Mouse (Mus musculus): ENCODE measurements around the gene Icam4. TPM values are rescaled to one million over a fixed set of nuclear protein-coding genes. Genes with fewer than 3 reads are reported as not detected.

Icam4 gene
- polyA plus RNA-seq, 1 experiment from 2014 or later: 5.4 TPM

DNA sequence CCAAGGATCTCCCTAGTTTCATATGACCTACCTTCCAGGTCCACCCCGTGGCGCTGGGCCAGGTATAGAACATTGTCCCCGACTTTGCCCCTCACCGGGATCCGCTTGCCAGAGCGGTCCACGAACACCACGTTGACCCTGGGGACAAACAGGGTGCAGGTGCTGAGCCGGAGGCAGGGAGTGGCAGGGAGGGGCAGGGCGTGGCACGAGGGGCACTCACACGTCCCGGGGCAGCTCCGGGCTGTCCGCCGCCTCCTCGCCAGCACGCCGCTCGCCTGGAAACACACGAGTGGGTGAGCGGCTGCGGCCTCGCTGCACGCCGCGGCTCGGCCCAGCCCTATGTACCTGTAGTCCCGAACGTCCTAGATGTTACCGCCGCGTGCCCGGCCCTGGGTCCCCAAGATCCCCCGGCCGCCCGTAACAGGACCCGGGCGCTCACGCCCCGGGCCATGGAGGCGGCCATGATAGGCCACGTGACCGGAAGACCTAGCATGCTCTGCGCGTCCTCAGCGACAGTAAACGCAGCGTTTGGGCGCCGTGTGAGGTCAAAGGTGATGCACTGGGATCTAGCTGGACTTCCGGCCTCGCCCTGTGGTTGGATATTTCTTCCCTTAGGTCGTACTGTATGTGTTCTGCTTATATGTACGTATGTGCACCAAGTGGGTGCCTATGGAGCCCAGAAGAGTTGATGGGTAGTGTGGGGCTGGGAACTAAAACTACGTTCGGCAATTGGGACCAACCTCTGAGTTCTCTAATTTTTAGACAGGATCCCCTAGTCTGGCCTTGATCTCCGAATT, 44.1 kb downstream of the Icam4 start, which contains the start of the genes Gm49373 and Fdx1l:
Gene Gm49373 (minus strand): TSS at position 53 of the 797 bp plus-strand sequence.
Gene Fdx1l (minus strand): TSS at position 571 of the 797 bp plus-strand sequence.
- Histone ChIP-seq H3K9me3 (ENCODE audit: control insufficient read depth, low read length) (no peaks in the 10 kb centered on the region), H3K4me3 (ENCODE audit: low read length) (peak within 1 kb of the TSS; percentile 79), H3K9ac (ENCODE audit: low read depth, low read length) (peak within 1 kb of the TSS; percentile 84), H3K4me1 (ENCODE audit: control insufficient read depth, insufficient read depth, low read length) (no peaks in the 10 kb centered on the region), H3K36me3 (ENCODE audit: control insufficient read depth, insufficient read depth, low read length) (peaks cover 15% of the 10 kb centered on the region; the same call in 1 of the 2 replicates), H3K4me2 (ENCODE audit: low read depth, low read length) (peak within 1 kb of the TSS; percentile 71), H3K27me3 (replicated peaks; ENCODE audit: control insufficient read depth, insufficient read depth, low read length) (no peaks in the 10 kb centered on the region), H3K27ac (ENCODE audit: low read length) (peak within 1 kb of the TSS; percentile 83)
- WGBS: 2% methylated on average over 47 of the region's 58 CpGs
- peak; percentile 95 for ATAC-seq

DNA sequence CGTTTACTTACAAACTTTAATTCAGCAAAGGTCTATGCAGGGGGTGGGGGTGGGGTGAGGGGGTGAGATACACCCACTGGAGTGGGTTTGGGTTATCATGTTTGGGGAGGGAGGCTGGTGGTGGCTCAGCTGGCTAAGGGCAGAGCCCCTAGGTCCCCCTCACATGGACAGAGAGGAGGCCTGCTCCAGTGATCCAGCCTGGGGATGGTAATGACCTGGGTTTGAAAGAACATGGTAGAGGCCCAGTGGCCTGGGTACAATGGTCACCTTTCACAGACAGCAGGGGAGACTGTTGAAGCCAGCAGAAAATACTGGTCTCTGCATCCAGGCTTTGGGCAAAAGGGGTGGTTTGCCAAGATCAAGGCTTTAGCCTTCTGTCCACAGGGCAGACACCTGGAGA, 45.0 kb downstream of the Icam4 start:
- ATAC-seq: no peak
- whole genome bisulfite sequencing: 75% methylated on average over 1 of the region's 1 CpGs
- H3K9ac ChIP-seq (ENCODE audit: low read depth, low read length): no peak overlapping the region

DNA sequence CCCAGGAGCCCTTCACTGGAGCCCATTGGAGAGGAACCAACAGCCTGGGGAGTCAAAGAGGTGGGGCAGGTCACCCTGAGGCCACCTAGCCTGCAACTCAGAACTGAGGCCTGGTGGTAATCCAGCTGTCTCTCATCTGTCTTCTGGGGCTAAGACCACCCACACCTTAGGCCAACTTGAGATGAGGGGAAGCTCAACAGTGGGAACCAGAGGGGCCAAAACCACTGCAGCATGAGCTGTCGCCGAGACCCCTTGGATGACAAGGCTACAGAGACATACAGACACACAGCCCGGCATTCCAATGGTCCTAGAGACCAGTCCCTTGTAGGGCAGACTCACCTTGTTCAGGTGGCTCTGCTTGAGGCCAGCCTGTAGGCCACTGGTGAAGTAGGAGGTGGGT, 46.5 kb downstream of the Icam4 start:
- Histone ChIP-seq H3K9ac (ENCODE audit: low read depth, low read length) (no peak overlapping the region), H3K27me3 (replicated peaks; ENCODE audit: control insufficient read depth, insufficient read depth, low read length) (no peaks in the 10 kb centered on the region), H3K4me1 (ENCODE audit: control insufficient read depth, insufficient read depth, low read length) (no peaks in the 10 kb centered on the region), H3K4me2 (ENCODE audit: low read depth, low read length) (no peak overlapping the region), H3K9me3 (ENCODE audit: control insufficient read depth, low read length) (no peaks in the 10 kb centered on the region), H3K4me3 (ENCODE audit: low read length) (no peak overlapping the region), H3K27ac (ENCODE audit: low read length) (no peak overlapping the region), H3K36me3 (ENCODE audit: control insufficient read depth, insufficient read depth, low read length) (peaks cover 35% of the 10 kb centered on the region)
- ATAC-seq: no peak
- 88% methylated on average over 3 of the region's 3 CpGs for WGBS

More for the DNA sequence above, 45.0 kb downstream of the Icam4 start:
- Histone ChIP-seq H3K4me1 (ENCODE audit: control insufficient read depth, insufficient read depth, low read length) (no peaks in the 10 kb centered on the region), H3K27ac (ENCODE audit: low read length) (no peak overlapping the region), H3K9me3 (ENCODE audit: control insufficient read depth, low read length) (no peaks in the 10 kb centered on the region), H3K4me3 (ENCODE audit: low read length) (no peak overlapping the region), H3K4me2 (ENCODE audit: low read depth, low read length) (no peak overlapping the region), H3K36me3 (ENCODE audit: control insufficient read depth, insufficient read depth, low read length) (peaks cover 21% of the 10 kb centered on the region), H3K27me3 (replicated peaks; ENCODE audit: control insufficient read depth, insufficient read depth, low read length) (no peaks in the 10 kb centered on the region)

MicroRNA genes within 50 kb of the gene (microRNA counts, 519-probe panel; counts per million panel counts)
- microRNA mmu-miR-1900: 2,695 counts per million, percentile 67 among the panel's probes with 10 or more counts

Small RNA genes lying within 50 kb of the gene (microRNA-seq; reads per million reads assigned to microRNA genes)
- gene Mir1900 (not detected), gene Mir7082 (not detected)

Other genes with a start within 250 kb of the Icam4 start
- gene Col5a3, start 214.3 kb upstream of the Icam4 start, polyA plus RNA-seq (2015; fragmentation: Nextera tagmentation; extraction: Ambion mirVana): 1.8 and 2.4 TPM in 2 replicates
- not detected in 2 replicates for gene Rdh8, start 210.9 kb upstream of the Icam4 start, polyA plus RNA-seq (2015; fragmentation: Nextera tagmentation; extraction: Ambion mirVana)
- 16.2 and 18.3 TPM in 2 replicates for gene A230050P20Rik, start 160.7 kb upstream of the Icam4 start, polyA plus RNA-seq (2015; fragmentation: Nextera tagmentation; extraction: Ambion mirVana)
- gene Angptl6, start 149.6 kb upstream of the Icam4 start, polyA plus RNA-seq (2015; fragmentation: Nextera tagmentation; extraction: Ambion mirVana): 10.7 and 11.2 TPM in 2 replicates
- 79.5 and 97.6 TPM in 2 replicates for gene Ppan, start 141.2 kb upstream of the Icam4 start, polyA plus RNA-seq (2015; fragmentation: Nextera tagmentation; extraction: Ambion mirVana)
- gene Eif3g, start 130.8 kb upstream of the Icam4 start, polyA plus RNA-seq (2015; fragmentation: Nextera tagmentation; extraction: Ambion mirVana): 261 and 297 TPM in 2 replicates
- gene Dnmt1, start 69.5 kb upstream of the Icam4 start, polyA plus RNA-seq (2015; fragmentation: Nextera tagmentation; extraction: Ambion mirVana): 56.3 and 56.9 TPM in 2 replicates
- gene S1pr2, start 52.6 kb upstream of the Icam4 start, polyA plus RNA-seq (2015; fragmentation: Nextera tagmentation; extraction: Ambion mirVana): 24.3 and 24.4 TPM in 2 replicates
- gene Mrpl4, start 26.6 kb upstream of the Icam4 start, polyA plus RNA-seq (2015; fragmentation: Nextera tagmentation; extraction: Ambion mirVana): 165 and 181 TPM in 2 replicates
- gene Icam1, start 13.4 kb upstream of the Icam4 start, polyA plus RNA-seq (2015; fragmentation: Nextera tagmentation; extraction: Ambion mirVana): 12.7 and 13.7 TPM in 2 replicates
- gene Icam5, start 2.7 kb downstream of the Icam4 start, polyA plus RNA-seq (2015; fragmentation: Nextera tagmentation; extraction: Ambion mirVana): 0.09 and 0.10 TPM in 2 replicates
- 0.51 and 1.3 TPM in 2 replicates for gene Zglp1, start 37.7 kb downstream of the Icam4 start, polyA plus RNA-seq (2015; fragmentation: Nextera tagmentation; extraction: Ambion mirVana)
- 0.44 and 0.55 TPM in 2 replicates for gene Gm49373, start 43.7 kb downstream of the Icam4 start, polyA plus RNA-seq (2015; fragmentation: Nextera tagmentation; extraction: Ambion mirVana)
- gene Fdx1l, start 44.2 kb downstream of the Icam4 start, polyA plus RNA-seq (2015; fragmentation: Nextera tagmentation; extraction: Ambion mirVana): 63.3 and 69.8 TPM in 2 replicates
- 2.5 and 2.9 TPM in 2 replicates for gene Gm38431, start 62.6 kb downstream of the Icam4 start, polyA plus RNA-seq (2015; fragmentation: Nextera tagmentation; extraction: Ambion mirVana)
- gene Raver1, start 62.6 kb downstream of the Icam4 start, polyA plus RNA-seq (2015; fragmentation: Nextera tagmentation; extraction: Ambion mirVana): 57.7 and 64.7 TPM in 2 replicates
- gene Tyk2, start 101.9 kb downstream of the Icam4 start, polyA plus RNA-seq (2015; fragmentation: Nextera tagmentation; extraction: Ambion mirVana): 17.0 and 18.1 TPM in 2 replicates
- 247 and 261 TPM in 2 replicates for gene Cdc37, start 120.6 kb downstream of the Icam4 start, polyA plus RNA-seq (2015; fragmentation: Nextera tagmentation; extraction: Ambion mirVana)
- 6.2 and 7.8 TPM in 2 replicates for gene Pde4a, start 136.3 kb downstream of the Icam4 start, polyA plus RNA-seq (2015; fragmentation: Nextera tagmentation; extraction: Ambion mirVana)
- 58.1 and 59.7 TPM in 2 replicates for gene Keap1, start 210.0 kb downstream of the Icam4 start, polyA plus RNA-seq (2015; fragmentation: Nextera tagmentation; extraction: Ambion mirVana)
- gene S1pr5, start 219.1 kb downstream of the Icam4 start, polyA plus RNA-seq (2015; fragmentation: Nextera tagmentation; extraction: Ambion mirVana): 0.06 TPM in 1 of 2 replicates, not detected in the other
- gene Atg4d, start 235.9 kb downstream of the Icam4 start, polyA plus RNA-seq (2015; fragmentation: Nextera tagmentation; extraction: Ambion mirVana): 62.1 and 62.3 TPM in 2 replicates

All from intestine, embryonic 16.5 days (tissue).